In genomic region chr17:86285058-86285457, GRCm38 (mm10) we compare ENCODE assay signal across 24 mouse cellular contexts.
"Had no signal": no experiment of that assay in that cellular context is flagged by ENCODE, and none has a peak within 500 bp of the region (broad histone marks: within the 10 kb centered on the region; RNA-seq: fewer than 3 reads in every experiment).

No protein-coding gene starts in this region.

- H3K4me3 ChIP-seq: gastrocnemius, adult 2 months; heart, adult 2 months; heart, embryonic 13.5 days; heart, embryonic 15.5 days; hindbrain, embryonic 13.5 days; layer of hippocampus, adult 2 months; left cerebral cortex, adult 2 months; limb, embryonic 13.5 days; limb, embryonic 15.5 days; liver, embryonic 12.5 days had no signal

- H3K27ac ChIP-seq: gastrocnemius, adult 2 months; heart, adult 2 months; heart, embryonic 13.5 days; heart, embryonic 15.5 days; hindbrain, embryonic 13.5 days; kidney, postnatal 0 days; layer of hippocampus, adult 2 months; left cerebral cortex, adult 2 months; limb, embryonic 13.5 days; limb, embryonic 15.5 days; liver, embryonic 12.5 days; liver, embryonic 14.5 days had no signal

- H3K4me2 ChIP-seq: heart, embryonic 11.5 days; heart, embryonic 13.5 days; heart, embryonic 15.5 days; hindbrain, embryonic 13.5 days; limb, embryonic 13.5 days; limb, embryonic 15.5 days; liver, embryonic 12.5 days had no signal

- H3K9me3 ChIP-seq: heart, embryonic 13.5 days; heart, embryonic 15.5 days; hindbrain, embryonic 13.5 days; limb, embryonic 13.5 days; limb, embryonic 15.5 days; liver, embryonic 12.5 days had no signal

- ATAC-seq: hindbrain, embryonic 16.5 days; inflammation-experienced regulatory T-cells, adult 6 months; liver, embryonic 12.5 days had no signal

- H3K36me3 ChIP-seq: heart, embryonic 13.5 days; heart, embryonic 15.5 days; hindbrain, embryonic 13.5 days; limb, embryonic 13.5 days; limb, embryonic 15.5 days; liver, embryonic 12.5 days had no signal

- DNase-seq: gastrocnemius, adult 2 months; gastrocnemius, postnatal 10 days; gastrocnemius, postnatal 36 days; heart, adult 11 months; heart, adult 2 months; heart, postnatal 14 days; heart, postnatal 36 days; kidney, adult 18-20 months; kidney, adult 8-10 months; kidney, postnatal 14 days; kidney, postnatal 36 days had no signal

- H3K9ac ChIP-seq: heart, embryonic 13.5 days; heart, embryonic 15.5 days; hindbrain, embryonic 13.5 days; limb, embryonic 13.5 days; limb, embryonic 15.5 days; liver, embryonic 12.5 days; liver, embryonic 14.5 days had no signal

- H3K27me3 ChIP-seq: heart, embryonic 13.5 days; heart, embryonic 15.5 days; hindbrain, embryonic 13.5 days; limb, embryonic 13.5 days; limb, embryonic 15.5 days; liver, embryonic 12.5 days had no signal
